Mouse (Mus musculus) brain, embryonic 14.5 days (tissue): ENCODE data around the gene Mrpl32.

Experiments used
- CTCF ChIP-seq: fragments of 200-500 bp; IDR thresholded peaks from 2 replicates; pipeline ENCODE4 v1.5.1; 2012; ENCODE audit warnings: inconsistent platforms, mild to moderate bottlenecking, moderate library complexity, borderline replicate concordance; ENCODE audit not compliant: insufficient read depth, insufficient read length; ENCODE audit errors: extremely low read depth
- POLR2A ChIP-seq: fragments of 200-500 bp; IDR thresholded peaks from 2 replicates; pipeline ENCODE4 v1.6.1; 2012; ENCODE audit warnings: mild to moderate bottlenecking, inconsistent platforms, borderline replicate concordance; ENCODE audit not compliant: poor library complexity, insufficient read depth, insufficient read length, severe bottlenecking; ENCODE audit errors: extremely low read depth

- TF ChIP-seq POLR2A, result no peak
- no peak for TF ChIP-seq CTCF
Measured at GRCm38 (mm10) chr13:14612463-14612862, 502 bp downstream of the Mrpl32 start.
